Mouse (Mus musculus): ENCODE measurements around the gene Afap1. TPM values are rescaled to one million over a fixed set of nuclear protein-coding genes. Genes with fewer than 3 reads are reported as not detected.

Gene Afap1
- polyA plus RNA-seq, 1 experiment, result 3.8 TPM

DNA sequence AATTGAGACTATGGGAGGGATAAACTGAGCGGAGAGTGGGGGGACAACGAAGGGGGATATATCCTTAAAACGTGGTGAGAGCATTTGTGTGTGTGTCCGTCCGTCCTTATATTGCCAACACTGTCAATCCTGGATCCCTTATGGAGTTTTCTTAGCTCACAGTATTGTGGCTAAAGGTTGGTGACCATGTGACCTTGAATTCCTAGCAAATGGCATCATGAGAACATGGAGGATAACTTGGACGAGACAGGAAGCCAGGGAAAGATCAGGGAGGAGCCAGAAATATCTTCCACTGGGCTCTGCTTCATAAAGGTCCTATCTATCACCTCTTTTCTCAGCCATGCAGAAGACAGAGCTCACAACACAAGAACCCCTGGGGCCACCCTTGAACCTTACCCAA lies 30.3 kb downstream of the Afap1 start:
- DNase-seq (ENCODE audit: low read depth, low spot score), result no peak
- WGBS, result 84% methylated on average over 6 of the region's 6 CpGs

DNA sequence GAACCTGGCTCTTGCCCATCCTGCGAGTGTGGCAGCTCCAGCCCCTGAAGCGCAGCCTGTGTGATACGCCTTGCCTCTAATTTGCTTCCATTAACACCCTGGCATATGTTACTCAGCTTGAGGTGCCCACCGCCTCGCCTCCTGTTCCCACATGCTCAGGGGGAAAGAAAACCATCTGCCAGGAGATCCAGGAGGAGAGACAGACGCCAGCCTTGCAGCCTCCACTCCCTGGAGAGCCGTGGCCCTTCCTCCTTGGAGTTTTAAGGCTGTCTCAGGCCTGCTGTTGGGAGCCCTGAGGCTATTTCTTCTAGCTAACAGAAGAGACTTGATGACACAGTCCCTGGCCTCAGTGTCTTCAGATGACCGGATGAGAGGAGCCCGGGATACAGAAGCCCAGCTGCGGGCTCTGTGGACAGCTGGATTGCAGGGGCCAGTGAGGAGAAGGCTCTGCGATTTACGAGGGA lies 32.1 kb downstream of the Afap1 start:
- 71% methylated on average over 12 of the region's 12 CpGs for WGBS
- DNase-seq (ENCODE audit: low read depth, low spot score), result no peak

DNA sequence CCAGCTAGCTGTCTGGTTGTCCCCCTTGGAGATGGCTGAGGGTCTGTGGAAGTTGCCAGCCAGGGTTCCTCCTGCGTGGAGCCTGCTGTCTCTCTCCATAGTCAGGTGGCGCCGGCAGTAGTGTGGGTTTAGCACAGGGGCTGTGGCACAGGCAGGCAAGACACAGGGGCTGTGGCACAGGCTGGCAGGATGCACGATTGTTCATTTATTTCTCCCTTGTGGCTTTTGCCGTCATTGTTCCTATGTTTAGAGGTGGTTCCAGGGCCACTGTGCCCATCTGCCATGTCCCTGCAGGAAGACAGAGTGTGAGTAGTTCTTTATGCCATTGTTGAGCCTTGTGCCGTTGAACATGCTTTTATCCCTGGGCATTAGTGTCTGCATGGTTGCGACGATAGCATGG lies 33.4 kb downstream of the Afap1 start:
- no peak for DNase-seq (ENCODE audit: low read depth, low spot score)
- 88% methylated on average over 8 of the region's 8 CpGs for WGBS

DNA sequence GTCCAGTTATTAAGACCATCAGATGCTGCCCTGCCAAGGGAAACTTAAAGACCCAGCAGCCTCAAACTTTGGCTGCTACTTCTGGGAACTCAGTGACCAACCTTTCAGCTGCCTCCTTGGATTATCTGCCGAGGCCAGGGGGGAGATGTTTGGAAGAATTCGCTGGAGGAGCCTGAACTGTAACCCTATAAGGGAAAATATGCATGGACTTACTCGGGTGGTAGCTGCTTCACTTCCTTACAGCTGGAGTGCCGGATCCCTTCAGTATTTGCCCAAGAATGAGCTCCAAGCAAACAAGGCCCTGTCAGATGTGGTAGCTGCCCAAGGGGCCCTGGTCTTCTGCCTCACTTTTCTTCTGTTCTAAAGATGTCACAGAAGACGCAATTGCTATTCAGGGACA lies 38.2 kb downstream of the Afap1 start:
- DNase-seq (ENCODE audit: low read depth, low spot score), result no peak
- 57% methylated on average over 5 of the region's 5 CpGs for WGBS

DNA sequence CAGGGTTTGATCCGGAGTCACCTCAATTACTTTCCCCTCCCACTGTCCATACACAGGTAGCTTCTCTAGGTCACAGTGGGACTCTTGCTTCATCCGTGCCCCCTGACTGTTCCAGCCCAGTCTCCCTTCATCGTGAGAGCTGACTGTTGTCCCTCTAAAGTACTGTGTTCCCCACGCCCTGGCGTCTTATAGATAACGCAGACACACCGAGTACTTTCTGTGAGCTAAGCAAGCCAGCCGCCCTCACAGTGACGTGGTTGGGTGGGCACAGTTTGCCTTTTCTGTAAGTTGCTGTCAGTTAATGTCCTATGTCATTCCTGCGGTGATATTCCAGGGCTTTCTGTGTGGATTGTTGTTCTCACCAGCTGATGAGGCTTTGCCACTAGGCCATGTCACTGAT lies 39.9 kb downstream of the Afap1 start:
- DNase-seq (ENCODE audit: low read depth, low spot score), result no peak
- WGBS, result 92% methylated on average over 10 of the region's 10 CpGs

DNA sequence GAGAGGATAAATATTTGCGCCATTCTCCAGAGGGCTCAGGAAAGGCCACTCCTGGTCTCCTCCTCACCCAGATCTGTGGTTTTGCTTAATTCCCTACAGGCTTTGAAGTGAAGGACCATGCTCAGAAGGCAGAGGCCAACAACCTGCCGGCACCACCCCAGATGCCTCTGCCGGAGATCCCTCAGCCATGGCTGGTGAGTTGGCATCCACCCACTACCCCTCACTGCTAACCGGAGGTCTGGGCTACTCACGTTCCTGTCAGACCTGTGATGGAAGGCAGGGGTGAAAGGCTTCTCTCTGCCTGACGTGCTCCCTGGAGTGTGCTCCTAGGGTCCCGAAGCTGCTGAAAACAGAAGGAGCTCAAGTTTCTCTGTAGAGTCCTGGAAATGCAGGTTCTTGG lies 42.8 kb downstream of the Afap1 start:
- DNase-seq (ENCODE audit: low read depth, low spot score), result no peak
- 84% methylated on average over 7 of the region's 7 CpGs for WGBS

GRCm38 (mm10) chr5:35938249-35939223 lies 45.4 kb downstream of the Afap1 start:
- WGBS, result 59% methylated on average over 10 of the region's 10 CpGs
- no peak for DNase-seq (ENCODE audit: low read depth, low spot score)

DNA sequence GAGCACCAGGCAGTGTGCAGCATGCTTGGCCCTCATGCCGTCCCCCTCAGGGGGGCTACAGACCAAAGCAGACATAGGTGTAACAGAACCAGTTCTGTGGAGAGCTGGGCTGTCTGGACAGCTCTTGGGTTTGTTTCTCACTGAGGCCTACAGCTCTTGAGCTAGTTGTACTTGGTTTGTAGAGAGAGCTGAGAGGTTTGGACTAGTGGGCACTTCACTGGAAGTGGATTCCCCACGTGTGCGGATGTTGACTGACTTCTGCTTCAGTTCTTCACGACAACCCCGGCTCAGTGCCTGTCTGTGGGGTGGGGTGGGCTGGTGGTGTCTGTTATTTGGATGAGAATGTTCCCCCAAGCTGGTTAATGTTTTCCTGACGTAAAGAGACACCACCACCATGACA lies 46.8 kb downstream of the Afap1 start:
- no peak for DNase-seq (ENCODE audit: low read depth, low spot score)
- 80% methylated on average over 6 of the region's 6 CpGs for WGBS

DNA sequence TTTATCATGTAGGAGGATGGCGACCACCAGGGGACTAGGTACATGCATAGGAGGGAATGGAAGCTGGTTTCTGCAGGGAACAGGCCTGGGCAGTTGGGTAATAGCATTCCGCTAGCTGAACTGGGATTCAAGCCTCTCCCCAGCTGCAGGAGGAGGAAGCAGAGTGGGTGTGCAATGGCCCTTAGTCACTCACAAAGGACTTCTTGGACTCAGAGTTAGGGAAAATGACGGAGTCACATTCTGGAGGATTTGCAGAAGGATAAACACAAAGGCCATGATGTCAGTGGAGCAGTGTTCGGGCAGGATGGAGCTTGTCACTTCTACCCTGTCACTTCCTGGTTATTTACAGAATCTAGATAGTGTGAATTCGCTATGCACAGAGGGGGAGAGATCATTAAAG lies 50.4 kb downstream of the Afap1 start:
- 81% methylated on average over 5 of the region's 5 CpGs for WGBS
- no peak for DNase-seq (ENCODE audit: low read depth, low spot score)

DNA sequence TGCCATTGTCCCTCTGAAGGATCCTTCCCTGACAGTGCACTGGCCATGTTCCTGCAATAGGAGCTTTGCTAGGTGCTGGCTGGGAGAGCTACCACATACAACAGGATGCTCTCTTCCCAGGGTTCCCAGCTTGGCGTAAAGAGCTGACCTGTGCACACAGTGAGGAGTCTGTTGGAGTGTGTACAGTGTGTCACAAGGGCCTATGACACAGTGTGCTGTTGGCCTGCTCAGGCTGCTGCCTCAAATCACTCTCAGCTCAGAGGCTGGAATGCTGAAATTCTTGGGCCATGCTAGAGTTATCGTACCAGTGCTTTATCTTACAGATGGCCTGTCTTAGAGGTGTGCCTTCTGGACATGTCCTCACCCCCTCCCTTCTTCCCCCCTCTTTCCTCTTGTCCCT lies 53.7 kb downstream of the Afap1 start:
- no peak for DNase-seq (ENCODE audit: low read depth, low spot score)

GRCm38 (mm10) chr5:35947427-35947826 lies 54.3 kb downstream of the Afap1 start:
- WGBS, result 78% methylated on average over 4 of the region's 4 CpGs
- no peak for DNase-seq (ENCODE audit: low read depth, low spot score)

More for the DNA sequence above, 53.7 kb downstream of the Afap1 start:
- WGBS, result 92% methylated on average over 2 of the region's 2 CpGs

DNA sequence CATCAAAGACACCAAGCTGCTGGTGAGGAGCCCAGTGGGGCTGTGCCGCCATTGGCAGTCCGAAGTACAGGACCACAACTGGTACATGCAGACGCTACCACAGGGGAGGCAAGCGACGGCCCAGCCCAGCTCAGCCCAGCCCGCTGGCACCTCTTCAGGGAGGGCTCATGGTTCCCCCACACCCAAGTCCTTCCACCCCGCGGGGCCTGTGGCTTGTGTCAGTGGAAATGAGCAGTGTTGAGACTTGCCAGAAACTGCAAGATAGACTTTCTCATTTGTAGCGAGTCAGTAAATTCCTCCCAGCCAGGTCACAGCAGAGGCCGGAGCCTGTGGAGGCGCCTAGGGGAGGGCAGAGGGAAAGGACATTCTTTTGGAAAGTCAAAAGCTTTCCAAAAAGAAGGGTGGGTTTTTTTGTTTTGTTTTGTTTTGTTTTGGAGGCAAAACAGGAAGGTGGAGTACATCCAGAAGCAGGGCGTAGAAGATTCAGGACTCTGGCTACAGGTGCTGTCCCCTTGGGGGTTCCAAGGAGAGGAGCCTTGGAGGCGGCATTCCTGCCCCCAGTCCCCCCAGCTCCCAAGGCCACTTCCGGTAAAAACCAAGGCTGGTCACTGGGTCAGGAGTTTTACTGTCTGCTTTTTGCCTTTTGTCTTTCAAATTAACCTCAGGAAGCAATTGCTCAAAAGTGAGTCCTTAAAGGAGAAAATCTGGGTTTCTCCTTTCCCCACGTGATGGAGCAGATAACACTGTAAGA lies 55.3 kb downstream of the Afap1 start:
- whole genome bisulfite sequencing, result 74% methylated on average over 15 of the region's 15 CpGs
- no peak for DNase-seq (ENCODE audit: low read depth, low spot score)

DNA sequence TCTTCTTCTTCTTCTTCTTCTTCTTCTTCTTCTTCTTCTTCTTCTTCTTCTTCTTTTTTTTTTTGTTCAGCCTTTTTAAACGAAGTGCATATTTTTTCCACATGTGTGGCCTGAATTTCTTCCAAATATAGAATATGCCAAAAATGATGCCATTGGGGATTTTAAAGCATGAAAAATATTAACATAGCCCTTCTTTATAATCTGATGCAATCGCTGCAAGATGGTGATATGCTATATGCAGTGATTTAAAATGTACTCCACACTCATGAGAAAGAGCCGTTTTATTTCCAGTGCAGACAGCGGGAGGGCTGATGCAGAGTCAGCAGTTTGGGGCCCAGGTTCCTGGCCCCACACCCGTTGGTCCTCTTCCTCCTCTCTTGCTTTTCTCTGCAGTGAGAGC lies 55.9 kb downstream of the Afap1 start:
- WGBS, result 75% methylated on average over 5 of the region's 5 CpGs
- DNase-seq (ENCODE audit: low read depth, low spot score), result no peak

DNA sequence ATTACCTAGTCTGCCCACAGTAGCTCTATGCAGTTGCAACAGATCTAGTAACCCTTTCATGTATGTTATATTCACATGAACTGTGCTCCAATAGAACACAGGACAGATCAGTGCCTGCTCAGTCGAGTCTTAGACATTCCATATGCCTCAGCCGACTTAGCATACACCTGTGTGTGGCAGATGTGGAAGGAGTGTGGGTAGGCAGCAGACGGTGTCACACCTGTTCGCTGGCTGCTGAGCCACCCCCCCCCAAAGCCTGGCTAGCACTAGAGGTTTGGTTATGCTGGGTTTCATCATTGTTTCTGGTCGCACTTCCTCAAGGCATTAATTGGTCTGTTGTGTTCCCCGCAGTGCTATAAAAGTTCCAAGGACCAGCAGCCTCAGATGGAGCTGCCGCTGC lies 57.4 kb downstream of the Afap1 start:
- no peak for DNase-seq (ENCODE audit: low read depth, low spot score)
- WGBS, result 75% methylated on average over 7 of the region's 7 CpGs

GRCm38 (mm10) chr5:35954055-35954718 lies 61.1 kb downstream of the Afap1 start:
- DNase-seq (ENCODE audit: low read depth, low spot score), result no peak
- 72% methylated on average over 12 of the region's 12 CpGs for WGBS

DNA sequence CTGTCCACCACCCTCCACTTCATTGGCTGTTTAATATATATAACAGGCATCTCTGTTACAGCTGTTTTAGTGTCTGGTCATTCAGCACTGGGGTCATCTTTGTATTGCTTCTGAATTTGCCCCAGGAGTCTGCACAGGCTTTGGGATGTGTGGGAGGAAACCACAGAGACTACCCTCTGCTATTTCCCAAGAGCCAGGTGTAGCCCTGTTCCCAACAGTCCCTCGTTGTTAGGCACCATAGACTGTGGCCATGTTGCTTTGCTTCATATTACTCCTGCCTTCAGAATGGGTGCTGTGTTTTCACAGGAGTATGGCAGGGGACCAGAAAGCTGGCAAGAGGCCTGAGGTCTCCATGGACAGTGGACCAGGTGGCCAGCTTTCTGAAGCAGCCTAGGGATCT lies 63.1 kb downstream of the Afap1 start:
- DNase-seq (ENCODE audit: low read depth, low spot score), result no peak
- WGBS, result 80% methylated on average over 1 of the region's 1 CpGs

DNA sequence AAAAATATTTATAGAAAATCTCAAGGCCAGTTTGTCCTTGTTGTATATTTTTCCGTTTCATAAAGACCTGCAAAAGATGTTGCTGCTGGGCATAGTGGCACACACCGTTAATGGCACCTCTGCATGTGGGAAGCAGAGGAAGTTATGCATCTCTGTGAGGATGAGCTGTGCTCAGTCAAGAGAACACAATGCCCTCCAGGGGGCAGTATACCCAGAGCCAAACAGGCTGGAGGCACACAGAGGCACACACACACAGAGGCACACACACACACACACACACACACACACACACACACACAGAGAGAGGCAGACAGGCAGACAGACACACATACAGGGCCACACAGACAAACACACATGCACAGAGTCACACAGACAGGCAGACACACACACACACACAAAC lies 65.6 kb downstream of the Afap1 start:
- 83% methylated on average over 2 of the region's 2 CpGs for WGBS
- no peak for DNase-seq (ENCODE audit: low read depth, low spot score)

GRCm38 (mm10) chr5:35960168-35960567 lies 67.0 kb downstream of the Afap1 start:
- no peak for DNase-seq (ENCODE audit: low read depth, low spot score)
- WGBS, result 57% methylated on average over 8 of the region's 8 CpGs

- DNase-seq (ENCODE audit: low read depth, low spot score), result no peak
- 65% methylated on average over 8 of the region's 8 CpGs for WGBS
Measured at GRCm38 (mm10) chr5:35961271-35961670, 68.2 kb downstream of the Afap1 start.

GRCm38 (mm10) chr5:35963635-35964034 lies 70.5 kb downstream of the Afap1 start:
- DNase-seq (ENCODE audit: low read depth, low spot score), result no peak
- 78% methylated on average over 9 of the region's 9 CpGs for WGBS

Measured in large intestine, adult 2 months (tissue).